Mouse (Mus musculus) G1E (cell line): ENCODE results near the gene Prdm16.

ENCODE experiments used
- CTCF ChIP-seq: IDR thresholded peaks from 2 replicates; pipeline ENCODE4 v1.5.1; 2012; ENCODE audit warnings: low read depth, low read length, inconsistent platforms, mixed read lengths
- GATA1 ChIP-seq: IDR thresholded peaks from 2 replicates; pipeline ENCODE4 v1.6.1; 2012; ENCODE audit warnings: borderline replicate concordance, low read length, inconsistent platforms, mixed read lengths
- POLR2AphosphoS5 ChIP-seq: IDR thresholded peaks from 2 replicates; pipeline ENCODE4 v1.6.1; 2012; ENCODE audit warnings: low read depth, low read length, inconsistent platforms; ENCODE audit not compliant: insufficient replicate concordance
- TAL1 ChIP-seq: conservative IDR thresholded peaks from 2 replicates; pipeline ENCODE4 v1.6.1; 2012; ENCODE audit warnings: low read depth, low read length, inconsistent platforms, mixed read lengths

DNA sequence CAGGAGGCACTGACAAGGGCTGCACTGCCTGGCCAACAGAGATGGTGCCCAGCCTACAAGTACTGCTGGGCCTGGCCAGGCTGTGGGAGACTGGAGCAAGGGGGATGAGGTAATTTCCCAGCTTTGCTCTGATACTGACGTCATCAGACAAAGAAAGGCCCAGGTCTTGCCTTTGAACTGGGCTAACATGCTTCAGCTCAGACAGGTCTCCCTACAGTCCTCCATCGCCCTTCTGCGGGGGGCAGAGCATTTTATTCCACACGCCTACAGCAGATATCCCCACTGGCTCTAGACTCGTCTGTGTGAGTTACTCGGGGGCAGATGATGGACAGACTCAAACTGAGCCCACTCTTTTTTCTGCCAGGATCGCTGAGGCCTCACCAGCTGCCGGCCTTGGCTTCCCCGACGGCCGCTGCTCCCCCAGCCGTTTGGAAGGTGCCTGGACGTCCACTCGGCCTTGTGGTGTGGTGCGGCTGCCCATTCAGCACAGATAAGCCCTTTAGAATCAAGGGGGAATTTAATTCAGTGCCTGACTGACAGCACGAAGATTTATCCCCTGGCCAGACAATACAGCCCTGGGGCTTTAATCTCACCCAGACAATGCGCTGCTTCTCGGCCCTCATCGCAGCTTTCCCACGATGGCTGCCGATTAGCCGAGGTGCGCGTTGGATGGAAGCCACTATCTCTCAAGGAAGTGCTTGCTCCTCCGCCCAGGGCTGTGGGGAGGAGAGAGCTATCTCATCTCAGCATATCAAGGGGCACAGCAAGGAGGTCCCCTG is 32.8 kb downstream of the Prdm16 start:
- TF ChIP-seq CTCF (no peak), TAL1 (no peak), GATA1 (no peak), POLR2AphosphoS5 (no peak)
